Mouse (Mus musculus) hindbrain, embryonic 13.5 days (tissue): ENCODE results near the gene Tmem208. TPM values are rescaled to one million over a fixed set of nuclear protein-coding genes. Genes with fewer than 3 reads are reported as not detected.

ENCODE experiments used
- ATAC-seq: fragments of 200-750 bp; cut with Nextera tagmentation; 2 replicates; pipeline ENCODE4 v1.8.0; 2017; ENCODE audit warnings: moderate TSS enrichment; ENCODE audit not compliant: low FRiP score
- H3K27ac ChIP-seq: fragments of 300-500 bp; sonication (generic); 2 replicates; pipeline ENCODE4 v1.5.1; 2015; ENCODE audit warnings: inconsistent platforms, mild to moderate bottlenecking, moderate library complexity
- H3K27me3 ChIP-seq: fragments of 300-500 bp; sonication (generic); 2 replicates; pipeline ENCODE4 v1.6.1; 2015; ENCODE audit warnings: mild to moderate bottlenecking, inconsistent platforms
- H3K36me3 ChIP-seq: fragments of 300-500 bp; sonication (generic); 2 replicates; pipeline ENCODE4 v1.6.1; 2015; ENCODE audit warnings: mild to moderate bottlenecking, inconsistent platforms
- H3K4me1 ChIP-seq: fragments of 300-500 bp; sonication (generic); replicated peaks from 2 replicates; pipeline ENCODE4 v1.6.1; 2015; ENCODE audit warnings: inconsistent platforms
- H3K4me2 ChIP-seq: fragments of 300-500 bp; sonication (generic); 2 replicates; pipeline ENCODE4 v1.6.1; 2015; ENCODE audit warnings: inconsistent platforms, mild to moderate bottlenecking, moderate library complexity
- H3K4me3 ChIP-seq: fragments of 300-500 bp; sonication (generic); 2 replicates; pipeline ENCODE4 v1.5.1; 2015; ENCODE audit warnings: mild to moderate bottlenecking, inconsistent platforms
- H3K9ac ChIP-seq: fragments of 300-500 bp; sonication (generic); 2 replicates; pipeline ENCODE4 v1.6.1; 2015; ENCODE audit warnings: mild to moderate bottlenecking, inconsistent platforms
- H3K9me3 ChIP-seq: fragments of 300-500 bp; sonication (generic); 2 replicates; pipeline ENCODE4 v1.6.1; 2016; ENCODE audit warnings: inconsistent platforms
- WGBS: fragments of 180-500 bp; shearing (Covaris S2); methylation state at CpG from one replicate; pipeline ENCODE4 v1.1.7; 2015; 5-methylcytosine and 5-hydroxymethylcytosine counted together
- polyA plus RNA-seq: library from polyadenylated mRNA; unstranded; fragments of >200 nt; fragmentation: Nextera tagmentation; extraction: Ambion mirVana; gene quantifications from 2 replicates; pipeline ENCODE4 v1.2.1, GENCODE M21; 2015

The Tmem208 gene
- polyA plus RNA-seq, 1 experiment from 2014 or later = 136 TPM

GRCm38 (mm10) chr8:105313622-105314402 is 12.3 kb upstream of the Tmem208 start:
- Histone ChIP-seq H3K9ac (no peak overlapping the region), H3K36me3 (peaks cover 97% of the 10 kb centered on the region)
- 83% methylated on average over 9 of the region's 9 CpGs for WGBS

GRCm38 (mm10) chr8:105315073-105315769 is 10.9 kb upstream of the Tmem208 start:
- H3K27ac ChIP-seq = no peak overlapping the region
- no peaks in the 10 kb centered on the region for H3K9me3 ChIP-seq
- WGBS = 92% methylated on average over 18 of the region's 18 CpGs
- H3K27me3 ChIP-seq = no peaks in the 10 kb centered on the region
- ATAC-seq = no peak
- peaks cover 96% of the 10 kb centered on the region for H3K36me3 ChIP-seq
- H3K9ac ChIP-seq = no peak overlapping the region
- no peaks in the 10 kb centered on the region for H3K4me1 ChIP-seq
- no peak overlapping the region for H3K4me2 ChIP-seq
- H3K4me3 ChIP-seq = no peak overlapping the region

More at GRCm38 (mm10) chr8:105313622-105314402, 12.3 kb upstream of the Tmem208 start:
- Histone ChIP-seq H3K9me3 (no peaks in the 10 kb centered on the region), H3K4me2 (no peak overlapping the region), H3K4me1 (no peaks in the 10 kb centered on the region), H3K27ac (no peak overlapping the region), H3K4me3 (no peak overlapping the region), H3K27me3 (no peaks in the 10 kb centered on the region)
- no peak for ATAC-seq

- no peaks in the 10 kb centered on the region for H3K4me1 ChIP-seq
- no peak overlapping the region for H3K9ac ChIP-seq
- no peak overlapping the region for H3K27ac ChIP-seq
- ATAC-seq = no peak
- WGBS = 91% methylated on average over 4 of the region's 4 CpGs
- H3K4me3 ChIP-seq = no peak overlapping the region
- H3K27me3 ChIP-seq = no peaks in the 10 kb centered on the region
- no peaks in the 10 kb centered on the region for H3K9me3 ChIP-seq
- peaks cover 80% of the 10 kb centered on the region for H3K36me3 ChIP-seq
- no peak overlapping the region for H3K4me2 ChIP-seq
These were observed 8.2 kb upstream of the Tmem208 start for GRCm38 (mm10) chr8:105317941-105318340.

- Histone ChIP-seq H3K4me1 (no peaks in the 10 kb centered on the region), H3K36me3 (peaks cover 77% of the 10 kb centered on the region), H3K27ac (no peak overlapping the region), H3K9me3 (no peaks in the 10 kb centered on the region), H3K9ac (no peak overlapping the region), H3K4me2 (no peak overlapping the region), H3K27me3 (no peaks in the 10 kb centered on the region), H3K4me3 (no peak overlapping the region)
- WGBS = 86% methylated on average over 11 of the region's 11 CpGs
- ATAC-seq = no peak
These were observed 7.4 kb upstream of the Tmem208 start for GRCm38 (mm10) chr8:105318662-105319190.

DNA sequence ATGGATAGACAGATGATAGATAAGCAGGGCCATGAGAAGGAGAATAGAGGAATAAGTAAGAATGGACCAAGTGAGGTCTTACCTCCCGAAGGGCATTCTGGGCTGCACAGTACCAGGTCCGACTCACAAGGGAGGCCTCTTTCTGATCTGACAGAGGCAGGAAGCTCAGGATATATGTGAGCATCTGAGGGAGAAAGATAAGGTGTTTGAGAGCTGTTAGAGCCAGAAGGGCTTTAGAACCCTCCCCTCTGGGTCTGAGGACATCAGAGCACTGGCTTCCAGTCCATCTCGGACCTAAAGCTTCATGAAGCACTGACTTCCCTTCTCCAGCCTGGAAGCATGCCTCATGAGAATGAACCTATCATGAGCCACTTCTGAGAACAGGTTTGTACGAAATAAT is 3.0 kb upstream of the Tmem208 start:
- no peak overlapping the region for H3K4me3 ChIP-seq
- H3K4me2 ChIP-seq = no peak overlapping the region
- H3K9ac ChIP-seq = no peak overlapping the region
- H3K36me3 ChIP-seq = peaks cover 37% of the 10 kb centered on the region
- peaks cover 29% of the 10 kb centered on the region for H3K4me1 ChIP-seq
- no peak for ATAC-seq
- H3K27me3 ChIP-seq = no peaks in the 10 kb centered on the region
- no peaks in the 10 kb centered on the region for H3K9me3 ChIP-seq
- H3K27ac ChIP-seq = no peak overlapping the region
- WGBS = 86% methylated on average over 4 of the region's 4 CpGs

DNA sequence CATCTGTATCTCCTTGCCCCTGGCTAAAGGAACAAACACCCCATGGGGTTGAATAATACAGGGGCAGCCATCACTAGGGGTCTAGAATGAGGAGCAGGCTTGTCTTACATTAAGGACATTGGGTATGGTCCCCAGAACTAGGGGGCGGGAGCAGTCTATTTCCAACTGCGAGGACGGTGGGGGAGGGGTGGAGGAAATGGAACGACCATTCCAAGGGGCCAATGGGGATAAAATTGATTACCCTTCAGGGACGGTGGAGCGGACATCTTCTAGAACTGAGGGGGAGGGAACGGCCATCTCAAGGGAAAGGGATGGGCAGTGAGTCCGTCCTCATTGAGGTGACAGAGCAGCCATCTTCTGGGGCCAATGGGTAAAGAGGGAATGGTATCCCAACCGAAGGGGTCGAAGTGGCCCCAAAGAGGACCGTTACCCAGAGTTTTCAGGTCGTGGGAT is 487 bp upstream of the Tmem208 start:
- peak overlapping the region; percentile 79 for H3K4me3 ChIP-seq
- no peaks in the 10 kb centered on the region for H3K9me3 ChIP-seq
- peaks cover 31% of the 10 kb centered on the region for H3K4me1 ChIP-seq
- ATAC-seq = peak; percentile 75
- peaks cover 42% of the 10 kb centered on the region for H3K36me3 ChIP-seq
- H3K4me2 ChIP-seq = peak overlapping the region; percentile 76
- WGBS = under 1% methylated on average over 12 of the region's 12 CpGs
- peak overlapping the region; percentile 92 for H3K9ac ChIP-seq
- no peaks in the 10 kb centered on the region for H3K27me3 ChIP-seq
- H3K27ac ChIP-seq = peak overlapping the region; percentile 88

GRCm38 (mm10) chr8:105326968-105327367 is 814 bp downstream of the Tmem208 start:
- peak overlapping the region; percentile 79 for H3K9ac ChIP-seq
- no peaks in the 10 kb centered on the region for H3K9me3 ChIP-seq
- no peaks in the 10 kb centered on the region for H3K27me3 ChIP-seq
- 48% methylated on average over 6 of the region's 6 CpGs for WGBS
- H3K4me3 ChIP-seq = peak overlapping the region; percentile 79
- peak overlapping the region; percentile 85 for H3K4me2 ChIP-seq
- peaks cover 31% of the 10 kb centered on the region for H3K4me1 ChIP-seq
- ATAC-seq = no peak
- H3K36me3 ChIP-seq = peaks cover 53% of the 10 kb centered on the region
- peak overlapping the region; percentile 87 for H3K27ac ChIP-seq

DNA sequence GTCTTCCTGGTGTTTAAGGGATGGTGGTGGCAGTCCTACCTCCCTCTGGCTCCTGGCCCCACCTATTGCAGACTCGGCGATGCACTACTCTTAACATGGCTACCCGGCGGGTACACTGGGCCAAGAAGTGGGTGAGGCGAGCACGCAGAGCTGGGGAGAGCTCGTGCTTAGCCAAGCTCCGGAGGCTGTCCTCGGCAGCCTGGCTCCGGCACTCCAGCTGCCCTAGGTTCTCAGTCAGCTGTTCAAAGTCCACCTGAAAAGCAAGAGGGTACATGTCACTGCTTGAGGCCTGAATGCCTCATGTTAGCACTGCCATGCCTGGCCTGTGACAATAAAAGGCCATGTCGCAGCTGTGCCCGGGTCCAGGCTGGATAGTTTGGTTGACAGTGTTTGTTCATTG is 4.2 kb downstream of the Tmem208 start:
- no peak overlapping the region; the same call in 1 of the 2 replicates for H3K9ac ChIP-seq
- H3K4me3 ChIP-seq = no peak overlapping the region
- H3K9me3 ChIP-seq = no peaks in the 10 kb centered on the region
- H3K36me3 ChIP-seq = peaks cover 67% of the 10 kb centered on the region
- H3K27me3 ChIP-seq = no peaks in the 10 kb centered on the region
- ATAC-seq = no peak
- H3K27ac ChIP-seq = no peak overlapping the region
- H3K4me1 ChIP-seq = peaks cover 19% of the 10 kb centered on the region
- H3K4me2 ChIP-seq = no peak overlapping the region
- WGBS = 96% methylated on average over 12 of the region's 12 CpGs

DNA sequence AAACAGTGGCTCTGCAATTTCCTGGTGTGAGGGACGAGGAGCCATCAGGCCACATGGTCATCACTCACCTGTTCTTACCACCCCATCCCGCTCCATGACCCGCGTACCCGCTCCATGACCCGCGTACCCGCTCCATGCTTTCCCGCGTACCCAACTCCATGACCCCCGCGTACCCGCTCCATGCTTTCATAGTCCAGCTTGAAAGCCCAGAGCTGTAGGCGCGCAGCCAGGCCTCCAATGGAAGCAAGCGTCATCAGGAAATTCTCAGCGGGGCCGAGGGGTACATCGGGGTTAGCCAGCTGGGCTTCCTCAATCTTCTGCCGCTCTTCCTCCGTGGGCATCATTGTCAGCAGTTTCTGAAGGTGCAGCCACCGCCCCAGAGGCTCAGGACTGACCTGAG is 5.3 kb downstream of the Tmem208 start:
- no peak overlapping the region for H3K9ac ChIP-seq
- ATAC-seq = no peak
- H3K4me2 ChIP-seq = no peak overlapping the region
- H3K9me3 ChIP-seq = no peaks in the 10 kb centered on the region
- H3K4me1 ChIP-seq = peaks cover 16% of the 10 kb centered on the region
- 97% methylated on average over 22 of the region's 22 CpGs for WGBS
- H3K36me3 ChIP-seq = peaks cover 70% of the 10 kb centered on the region
- H3K27me3 ChIP-seq = no peaks in the 10 kb centered on the region
- no peak overlapping the region for H3K27ac ChIP-seq
- H3K4me3 ChIP-seq = no peak overlapping the region

GRCm38 (mm10) chr8:105331931-105332330 is 5.8 kb downstream of the Tmem208 start:
- 96% methylated on average over 9 of the region's 9 CpGs for WGBS
- ATAC-seq = no peak
- H3K4me1 ChIP-seq = peaks cover 13% of the 10 kb centered on the region
- H3K4me2 ChIP-seq = no peak overlapping the region
- H3K27ac ChIP-seq = no peak overlapping the region
- H3K4me3 ChIP-seq = no peak overlapping the region
- no peak overlapping the region for H3K9ac ChIP-seq
- no peaks in the 10 kb centered on the region for H3K9me3 ChIP-seq
- peaks cover 70% of the 10 kb centered on the region for H3K36me3 ChIP-seq
- H3K27me3 ChIP-seq = no peaks in the 10 kb centered on the region

- no peak overlapping the region for H3K4me2 ChIP-seq
- no peak overlapping the region for H3K4me3 ChIP-seq
- WGBS = 84% methylated on average over 2 of the region's 2 CpGs
- no peak overlapping the region for H3K27ac ChIP-seq
- no peak overlapping the region for H3K9ac ChIP-seq
- peaks cover 70% of the 10 kb centered on the region for H3K36me3 ChIP-seq
- peaks cover 7% of the 10 kb centered on the region for H3K4me1 ChIP-seq
- H3K9me3 ChIP-seq = no peaks in the 10 kb centered on the region
- peaks cover 3% of the 10 kb centered on the region; the same call in 1 of the 2 replicates for H3K27me3 ChIP-seq
- ATAC-seq = no peak
These were observed 6.4 kb downstream of the Tmem208 start for GRCm38 (mm10) chr8:105332523-105332922.

DNA sequence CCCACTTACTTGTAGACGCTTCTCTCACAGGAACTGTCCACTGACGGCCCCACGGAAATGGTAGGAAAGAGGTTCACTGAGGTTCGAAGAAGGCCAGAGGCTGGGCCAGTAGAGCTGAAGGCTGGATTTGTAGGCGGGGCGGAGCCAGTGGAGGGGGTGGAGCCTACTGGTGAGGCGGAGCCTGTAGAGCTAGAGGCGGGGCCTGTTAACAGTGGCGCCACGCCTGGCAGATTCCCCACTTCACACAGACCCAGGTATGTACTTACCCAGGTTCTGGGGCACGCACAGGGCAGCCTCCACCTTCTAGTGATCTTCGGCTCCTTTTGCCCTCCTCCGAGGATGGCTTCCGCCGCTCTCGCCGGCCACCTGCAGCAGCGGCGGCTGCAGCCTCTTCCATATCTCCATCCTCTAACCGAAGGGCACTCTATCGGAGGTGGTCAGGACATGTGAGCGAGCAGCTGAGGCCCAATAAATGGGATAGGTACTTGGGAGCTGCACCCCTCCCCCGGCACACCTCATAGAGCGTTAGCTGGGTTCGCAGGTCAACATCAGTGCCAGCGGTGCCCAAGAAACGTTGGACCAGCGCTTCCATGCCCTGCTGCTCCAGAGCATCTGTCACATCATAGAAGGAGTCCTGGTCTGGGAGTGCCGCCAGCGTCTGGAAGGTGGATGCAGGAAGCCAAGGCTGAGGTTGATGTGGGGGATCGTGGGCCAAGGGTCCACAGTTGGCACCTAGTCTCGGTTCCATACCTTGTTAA is 10.4 kb downstream of the Tmem208 start:
- Histone ChIP-seq H3K36me3 (peaks cover 33% of the 10 kb centered on the region), H3K27ac (no peak overlapping the region), H3K4me3 (0 out of 2 replicates have a peak overlapping the region, but pooled peaks have one; percentile 7), H3K4me2 (peak overlapping the region; percentile 23), H3K9me3 (no peaks in the 10 kb centered on the region), H3K4me1 (peaks cover 6% of the 10 kb centered on the region; the same call in 1 of the 2 replicates), H3K27me3 (peaks cover 4% of the 10 kb centered on the region; the same call in 1 of the 2 replicates), H3K9ac (no peak overlapping the region)
- WGBS = 51% methylated on average over 32 of the region's 32 CpGs
- 0 out of 2 replicates have a peak, but pooled peaks have one; percentile 1 for ATAC-seq
